Mouse (Mus musculus) hematopoietic stem cell, adult 5-6 weeks (primary cell): Measurements from ENCODE around the gene Pcnx. TPM values are rescaled to one million over a fixed set of nuclear protein-coding genes. Genes with fewer than 3 reads are reported as not detected.
A peak's percentile ranks its signal among the peaks of the same experiment; 100 is the strongest.

Source experiments
- ATAC-seq, 2 experiments: fragments of 125-278 bp in 1 of 2; replicated peaks in 1 of 2; 2 replicates each; pipeline ENCODE4 v1.8.0; 2016 to 2017; ENCODE audit warnings: inconsistent platforms in 2 of 2, mild to moderate bottlenecking in 2 of 2, moderate number of reproducible peaks in 2 of 2, low read depth in 1 of 2, moderate TSS enrichment in 1 of 2; ENCODE audit not compliant: low FRiP score in 2 of 2, poor library complexity in 2 of 2, severe bottlenecking in 2 of 2, insufficient read depth in 1 of 2, low TSS enrichment in 1 of 2
- total RNA-seq: library from RNA; stranded (forward); fragments of 172-1452, 232-1000 nt; gene quantifications from 2 replicates; pipeline ENCODE4 v1.2.3, GENCODE M21; 2017

Pcnx gene
- 12.1 and 15.1 TPM in 2 replicates for total RNA-seq

- ATAC-seq = peak; percentile 65 to 70
These were observed at the start of gene Pcnx for GRCm38 (mm10) chr12:81859351-81860307. TSS of gene Pcnx (plus strand) at chr12:81860023.

GRCm38 (mm10) chr12:81810417-81810816 is 49.4 kb upstream of the Pcnx start:
- ATAC-seq = no peak

- no peak for ATAC-seq
These were observed 45.1 kb upstream of the Pcnx start for GRCm38 (mm10) chr12:81814742-81815141.

- no peak for ATAC-seq
These were observed 43.3 kb upstream of the Pcnx start for GRCm38 (mm10) chr12:81816330-81817125.

GRCm38 (mm10) chr12:81817126-81817505 is 42.7 kb upstream of the Pcnx start:
- no peak for ATAC-seq

GRCm38 (mm10) chr12:81820700-81821099 is 39.1 kb upstream of the Pcnx start:
- no peak for ATAC-seq

GRCm38 (mm10) chr12:81822176-81822575 is 37.6 kb upstream of the Pcnx start:
- no peak for ATAC-seq

- no peak for ATAC-seq
These were observed 36.9 kb upstream of the Pcnx start for GRCm38 (mm10) chr12:81822778-81823480.

- no peak for ATAC-seq
These were observed 31.5 kb upstream of the Pcnx start for GRCm38 (mm10) chr12:81828355-81828754.

- no peak for ATAC-seq
These were observed 27.6 kb upstream of the Pcnx start for GRCm38 (mm10) chr12:81832039-81832738.

- peak; percentile 56; a peak in 2 of 4 replicates for ATAC-seq
These were observed 26.7 kb upstream of the Pcnx start for GRCm38 (mm10) chr12:81833094-81833493.

GRCm38 (mm10) chr12:81836162-81836561 is 23.7 kb upstream of the Pcnx start:
- no peak for ATAC-seq

GRCm38 (mm10) chr12:81837463-81837862 is 22.4 kb upstream of the Pcnx start:
- ATAC-seq = no peak

- ATAC-seq = peak; percentile 51 to 53; a peak in 2 of 4 replicates
These were observed 20.2 kb upstream of the Pcnx start for GRCm38 (mm10) chr12:81839663-81840062.

GRCm38 (mm10) chr12:81841046-81841445 is 18.8 kb upstream of the Pcnx start:
- no peak for ATAC-seq

GRCm38 (mm10) chr12:81843501-81843900 is 16.3 kb upstream of the Pcnx start:
- no peak for ATAC-seq

GRCm38 (mm10) chr12:81844572-81844971 is 15.3 kb upstream of the Pcnx start:
- peak; percentile 43 to 46; a peak in 3 of 4 replicates for ATAC-seq
